Mouse (Mus musculus): ENCODE measurements around the gene Zfp473. TPM values are rescaled to one million over a fixed set of nuclear protein-coding genes. Genes with fewer than 3 reads are reported as not detected.
A peak's percentile ranks its signal among the peaks of the same experiment; 100 is the strongest.
"Not testable (repeated sequence)": the region's sequence is repeated elsewhere in the genome, so short reads cannot be mapped to it uniquely, and the experiment has no call there.

Gene Zfp473
- polyA plus RNA-seq, 1 experiment, result 2.3 TPM

GRCm38 (mm10) chr7:44733723-44734122 is 17.1 kb downstream of the Zfp473 start:
- Histone ChIP-seq H3K4me3 (replicated peaks; ENCODE audit: control insufficient read depth, low read depth, low read length) (no peak overlapping the region), H3K27ac (ENCODE audit: control insufficient read depth, insufficient read depth, low read depth, low read length, poor library complexity) (no peak overlapping the region), H3K4me1 (ENCODE audit: control insufficient read depth, insufficient read depth, low read length) (no peaks in the 10 kb centered on the region)
- TF ChIP-seq CTCF (IDR thresholded peaks at IDR 0.05; ENCODE audit: control insufficient read depth, insufficient read depth, low read length) (no peak), POLR2A (IDR thresholded peaks at IDR 0.05; ENCODE audit: borderline replicate concordance, control insufficient read depth, low read depth, low read length) (no peak)
- WGBS, result 73% methylated on average over 9 of the region's 9 CpGs

- H3K27ac ChIP-seq (ENCODE audit: control insufficient read depth, insufficient read depth, low read depth, low read length, poor library complexity), result no peak overlapping the region
Measured at GRCm38 (mm10) chr7:44728082-44728975, 22.5 kb downstream of the Zfp473 start.

GRCm38 (mm10) chr7:44727151-44727550 is 23.7 kb downstream of the Zfp473 start:
- TF ChIP-seq CTCF (IDR thresholded peaks at IDR 0.05; ENCODE audit: control insufficient read depth, insufficient read depth, low read length) (no peak), POLR2A (IDR thresholded peaks at IDR 0.05; ENCODE audit: borderline replicate concordance, control insufficient read depth, low read depth, low read length) (no peak)
- H3K4me3 ChIP-seq (replicated peaks; ENCODE audit: control insufficient read depth, low read depth, low read length), result no peak overlapping the region
- no peaks in the 10 kb centered on the region for H3K4me1 ChIP-seq (ENCODE audit: control insufficient read depth, insufficient read depth, low read length)
- WGBS, result 73% methylated on average over 5 of the region's 5 CpGs
- no peak overlapping the region for H3K27ac ChIP-seq (ENCODE audit: control insufficient read depth, insufficient read depth, low read depth, low read length, poor library complexity)

More at GRCm38 (mm10) chr7:44728082-44728975, 22.5 kb downstream of the Zfp473 start:
- TF ChIP-seq CTCF (IDR thresholded peaks at IDR 0.05; ENCODE audit: control insufficient read depth, insufficient read depth, low read length) (no peak), POLR2A (IDR thresholded peaks at IDR 0.05; ENCODE audit: borderline replicate concordance, control insufficient read depth, low read depth, low read length) (no peak)
- WGBS, result 81% methylated on average over 11 of the region's 11 CpGs
- no peak overlapping the region for H3K4me3 ChIP-seq (replicated peaks; ENCODE audit: control insufficient read depth, low read depth, low read length)
- H3K4me1 ChIP-seq (ENCODE audit: control insufficient read depth, insufficient read depth, low read length), result no peaks in the 10 kb centered on the region

GRCm38 (mm10) chr7:44726343-44726742 is 24.5 kb downstream of the Zfp473 start:
- H3K4me3 ChIP-seq (replicated peaks; ENCODE audit: control insufficient read depth, low read depth, low read length), result no peak overlapping the region
- TF ChIP-seq POLR2A (IDR thresholded peaks at IDR 0.05; ENCODE audit: borderline replicate concordance, control insufficient read depth, low read depth, low read length) (no peak), CTCF (IDR thresholded peaks at IDR 0.05; ENCODE audit: control insufficient read depth, insufficient read depth, low read length) (no peak)
- 33% methylated on average over 6 of the region's 6 CpGs for WGBS
- H3K27ac ChIP-seq (ENCODE audit: control insufficient read depth, insufficient read depth, low read depth, low read length, poor library complexity), result no peak overlapping the region
- H3K4me1 ChIP-seq (ENCODE audit: control insufficient read depth, insufficient read depth, low read length), result no peaks in the 10 kb centered on the region

- 20% methylated on average over 7 of the region's 7 CpGs for WGBS
- Histone ChIP-seq H3K4me3 (replicated peaks; ENCODE audit: control insufficient read depth, low read depth, low read length) (no peak overlapping the region), H3K4me1 (ENCODE audit: control insufficient read depth, insufficient read depth, low read length) (no peaks in the 10 kb centered on the region), H3K27ac (ENCODE audit: control insufficient read depth, insufficient read depth, low read depth, low read length, poor library complexity) (no peak overlapping the region)
- TF ChIP-seq POLR2A (IDR thresholded peaks at IDR 0.05; ENCODE audit: borderline replicate concordance, control insufficient read depth, low read depth, low read length) (no peak), CTCF (IDR thresholded peaks at IDR 0.05; ENCODE audit: control insufficient read depth, insufficient read depth, low read length) (peak; percentile 19; the same call in 1 of the 2 replicates)
Measured at GRCm38 (mm10) chr7:44724316-44724715, 26.5 kb downstream of the Zfp473 start.

GRCm38 (mm10) chr7:44722058-44722457 is 28.8 kb downstream of the Zfp473 start:
- H3K4me1 ChIP-seq (ENCODE audit: control insufficient read depth, insufficient read depth, low read length), result no peaks in the 10 kb centered on the region
- no peak overlapping the region for H3K27ac ChIP-seq (ENCODE audit: control insufficient read depth, insufficient read depth, low read depth, low read length, poor library complexity)
- WGBS, result 69% methylated on average over 5 of the region's 5 CpGs
- TF ChIP-seq POLR2A (IDR thresholded peaks at IDR 0.05; ENCODE audit: borderline replicate concordance, control insufficient read depth, low read depth, low read length), result no peak
- no peak for TF ChIP-seq CTCF (IDR thresholded peaks at IDR 0.05; ENCODE audit: control insufficient read depth, insufficient read depth, low read length)
- no peak overlapping the region for H3K4me3 ChIP-seq (replicated peaks; ENCODE audit: control insufficient read depth, low read depth, low read length)

- 74% methylated on average over 5 of the region's 5 CpGs for WGBS
- Histone ChIP-seq H3K4me1 (ENCODE audit: control insufficient read depth, insufficient read depth, low read length) (no peaks in the 10 kb centered on the region; the same call in 1 of the 2 replicates), H3K4me3 (replicated peaks; ENCODE audit: control insufficient read depth, low read depth, low read length) (no peak overlapping the region), H3K27ac (ENCODE audit: control insufficient read depth, insufficient read depth, low read depth, low read length, poor library complexity) (no peak overlapping the region)
- TF ChIP-seq POLR2A (IDR thresholded peaks at IDR 0.05; ENCODE audit: borderline replicate concordance, control insufficient read depth, low read depth, low read length), result no peak
- no peak for TF ChIP-seq CTCF (IDR thresholded peaks at IDR 0.05; ENCODE audit: control insufficient read depth, insufficient read depth, low read length)
Measured at GRCm38 (mm10) chr7:44709881-44710280, 41.0 kb downstream of the Zfp473 start.

GRCm38 (mm10) chr7:44708574-44708973 is 42.3 kb downstream of the Zfp473 start, which contains the start of gene Izumo2:
Gene Izumo2 (plus strand): TSS chr7:44708742.
- TF ChIP-seq CTCF (IDR thresholded peaks at IDR 0.05; ENCODE audit: control insufficient read depth, insufficient read depth, low read length) (no peak), POLR2A (IDR thresholded peaks at IDR 0.05; ENCODE audit: borderline replicate concordance, control insufficient read depth, low read depth, low read length) (no peak)
- H3K4me3 ChIP-seq (replicated peaks; ENCODE audit: control insufficient read depth, low read depth, low read length), result no peak within 1 kb of the TSS
- WGBS, result 78% methylated on average over 14 of the region's 14 CpGs
- H3K27ac ChIP-seq (ENCODE audit: control insufficient read depth, insufficient read depth, low read depth, low read length, poor library complexity), result no peak within 1 kb of the TSS; the same call in 1 of the 2 replicates
- no peaks in the 10 kb centered on the region; the same call in 1 of the 2 replicates for H3K4me1 ChIP-seq (ENCODE audit: control insufficient read depth, insufficient read depth, low read length)

GRCm38 (mm10) chr7:44708093-44708492 is 42.8 kb downstream of the Zfp473 start:
- H3K27ac ChIP-seq (ENCODE audit: control insufficient read depth, insufficient read depth, low read depth, low read length, poor library complexity); H3K4me1 ChIP-seq (ENCODE audit: control insufficient read depth, insufficient read depth, low read length): not testable (repeated sequence)
- WGBS, result 77% methylated on average over 6 of the region's 6 CpGs

More at GRCm38 (mm10) chr7:44708093-44708492, 42.8 kb downstream of the Zfp473 start:
- H3K4me3 ChIP-seq (replicated peaks; ENCODE audit: control insufficient read depth, low read depth, low read length), result not testable (repeated sequence)

Measured in bone marrow, adult 2 months (tissue).